Mouse (Mus musculus) brown adipose tissue, adult 24 weeks (tissue): ENCODE measurements around the gene Dennd1c. TPM values are rescaled to one million over a fixed set of nuclear protein-coding genes. Genes with fewer than 3 reads are reported as not detected.

ENCODE experiments used
- H3K27ac ChIP-seq: fragments of 200-500 bp; replicated peaks from 2 replicates; pipeline ENCODE4 v1.5.1; 2012; ENCODE audit warnings: low read depth, mild to moderate bottlenecking, low read length
- H3K4me1 ChIP-seq: fragments of 200-500 bp; 2 replicates; pipeline ENCODE4 v1.6.1; 2012; ENCODE audit warnings: low read length, mixed read lengths; ENCODE audit not compliant: control insufficient read depth, insufficient read depth, insufficient read length
- H3K4me3 ChIP-seq: fragments of 200-500 bp; 2 replicates; pipeline ENCODE4 v1.5.1; 2012; ENCODE audit warnings: low read depth, mild to moderate bottlenecking, low read length, moderate library complexity; ENCODE audit not compliant: insufficient read depth
- polyA plus RNA-seq: library from polyadenylated mRNA; stranded (reverse); fragments of >200 nt; gene quantifications from 2 replicates; pipeline ENCODE4 v1.2.4, GENCODE M21; 2012; ENCODE audit not compliant: missing spikeins, insufficient read depth, insufficient read length

Gene Dennd1c
- polyA plus RNA-seq = 1.3 and 4.3 TPM in 2 replicates

GRCm38 (mm10) chr17:57078336-57078735 is at the start of gene Dennd1c:
Gene Dennd1c (minus strand): TSS chr17:57078514.
- H3K4me3 ChIP-seq = peak within 1 kb of the TSS; percentile 44
- H3K27ac ChIP-seq = peak within 1 kb of the TSS; percentile 57

GRCm38 (mm10) chr17:57125853-57126622 is 47.7 kb upstream of the Dennd1c start:
- Histone ChIP-seq H3K4me1 (no peaks in the 10 kb centered on the region), H3K4me3 (no peak overlapping the region), H3K27ac (no peak overlapping the region)

More at GRCm38 (mm10) chr17:57078336-57078735, at the start of gene Dennd1c:
- no peaks in the 10 kb centered on the region for H3K4me1 ChIP-seq

GRCm38 (mm10) chr17:57124792-57125191 is 46.5 kb upstream of the Dennd1c start:
- no peaks in the 10 kb centered on the region for H3K4me1 ChIP-seq
- H3K4me3 ChIP-seq = no peak overlapping the region
- no peak overlapping the region for H3K27ac ChIP-seq

- H3K4me3 ChIP-seq = no peak overlapping the region
- no peak overlapping the region for H3K27ac ChIP-seq
- no peaks in the 10 kb centered on the region for H3K4me1 ChIP-seq
These were observed 45.1 kb upstream of the Dennd1c start for GRCm38 (mm10) chr17:57123192-57124118.

- H3K27ac ChIP-seq = no peak overlapping the region
- H3K4me3 ChIP-seq = no peak overlapping the region
- H3K4me1 ChIP-seq = no peaks in the 10 kb centered on the region
These were observed 43.5 kb upstream of the Dennd1c start for GRCm38 (mm10) chr17:57121856-57122255.

- H3K27ac ChIP-seq = no peak overlapping the region
- H3K4me3 ChIP-seq = no peak overlapping the region
These were observed 40.4 kb upstream of the Dennd1c start for GRCm38 (mm10) chr17:57118524-57119349.

GRCm38 (mm10) chr17:57116801-57117200 is 38.5 kb upstream of the Dennd1c start:
- Histone ChIP-seq H3K4me1 (no peaks in the 10 kb centered on the region), H3K27ac (no peak overlapping the region), H3K4me3 (no peak overlapping the region)

More at GRCm38 (mm10) chr17:57118524-57119349, 40.4 kb upstream of the Dennd1c start:
- H3K4me1 ChIP-seq = no peaks in the 10 kb centered on the region

- Histone ChIP-seq H3K4me3 (no peak overlapping the region), H3K4me1 (no peaks in the 10 kb centered on the region), H3K27ac (no peak overlapping the region)
These were observed 34.6 kb upstream of the Dennd1c start for GRCm38 (mm10) chr17:57112768-57113474.

GRCm38 (mm10) chr17:57110005-57110404 is 31.7 kb upstream of the Dennd1c start:
- H3K4me1 ChIP-seq = no peaks in the 10 kb centered on the region
- no peak overlapping the region for H3K27ac ChIP-seq
- H3K4me3 ChIP-seq = no peak overlapping the region

GRCm38 (mm10) chr17:57108666-57109171 is 30.4 kb upstream of the Dennd1c start:
- Histone ChIP-seq H3K4me1 (peaks cover 2% of the 10 kb centered on the region; the same call in 1 of the 2 replicates), H3K27ac (no peak overlapping the region), H3K4me3 (no peak overlapping the region)

- Histone ChIP-seq H3K4me1 (peaks cover 2% of the 10 kb centered on the region; the same call in 1 of the 2 replicates), H3K27ac (no peak overlapping the region), H3K4me3 (no peak overlapping the region)
These were observed 29.8 kb upstream of the Dennd1c start for GRCm38 (mm10) chr17:57108040-57108665.

- Histone ChIP-seq H3K27ac (no peak overlapping the region), H3K4me3 (no peak overlapping the region), H3K4me1 (peaks cover 2% of the 10 kb centered on the region; the same call in 1 of the 2 replicates)
These were observed 28.8 kb upstream of the Dennd1c start for GRCm38 (mm10) chr17:57107064-57107463.

- no peak overlapping the region for H3K27ac ChIP-seq
- H3K4me1 ChIP-seq = peaks cover 2% of the 10 kb centered on the region; the same call in 1 of the 2 replicates
- no peak overlapping the region for H3K4me3 ChIP-seq
These were observed 27.7 kb upstream of the Dennd1c start for GRCm38 (mm10) chr17:57106035-57106368.
